Comparison of ENCODE assay signal across 18 mouse cellular contexts in genomic region chr4:23510873-23511272, GRCm38 (mm10).
DNase-seq lines count a peak whose midpoint lies in the region; ATAC-seq and TF ChIP-seq lines count a peak whose summit lies in the region.
"Had no signal": no experiment of that assay in that cellular context is flagged by ENCODE, and none has a peak within 500 bp of the region (broad histone marks: within the 10 kb centered on the region; RNA-seq: fewer than 3 reads in every experiment).

No protein-coding gene starts in this region.

- peak; percentile 26 for DNase-seq in hindbrain, embryonic 10.5 days (ENCODE audit: low spot score)
- no peak for DNase-seq in hindbrain, postnatal 0 days (ENCODE audit: low spot score)
- DNase-seq in neural tube, embryonic 10.5 days (ENCODE audit: extremely low spot score, low spot score), result no peak
- DNase-seq in adrenal gland, postnatal 10 days, result no peak
- DNase-seq: cerebellum, adult 18-20 months; cerebellum, postnatal 25 days; gastrocnemius, postnatal 14 days; heart, adult 11 months; kidney, adult 9 months; kidney, postnatal 14 days; lung, postnatal 4 days; thymus, adult 18-20 months had no signal

- no peak overlapping the region for H3K4me3 ChIP-seq in hindbrain, embryonic 10.5 days
- no peak overlapping the region for H3K4me3 ChIP-seq in hindbrain, postnatal 0 days (ENCODE audit: low read length)
- H3K4me3 ChIP-seq in neural tube, embryonic 12.5 days, result no peak overlapping the region
- no peak overlapping the region for H3K4me3 ChIP-seq in hindbrain, embryonic 13.5 days
- H3K4me3 ChIP-seq in intestine, postnatal 0 days (ENCODE audit: low read depth, low read length), result no peak overlapping the region
- H3K4me3 ChIP-seq: embryonic facial prominence, embryonic 10.5 days; intestine, embryonic 15.5 days had no signal

- peaks cover 16% of the 10 kb centered on the region for H3K4me1 ChIP-seq in hindbrain, embryonic 10.5 days (replicated peaks)
- H3K4me1 ChIP-seq in hindbrain, postnatal 0 days (ENCODE audit: insufficient read depth, low read length), result no peaks in the 10 kb centered on the region; the same call in 1 of the 2 replicates
- H3K4me1 ChIP-seq in neural tube, embryonic 12.5 days, result 0 out of 2 replicates have a peak, but pooled peaks cover 8% of the 10 kb centered on the region
- H3K4me1 ChIP-seq in hindbrain, embryonic 13.5 days (replicated peaks), result peaks cover 5% of the 10 kb centered on the region
- no peaks in the 10 kb centered on the region for H3K4me1 ChIP-seq in intestine, postnatal 0 days (replicated peaks; ENCODE audit: control insufficient read depth, insufficient read depth, low read length)
- H3K4me1 ChIP-seq: embryonic facial prominence, embryonic 10.5 days; intestine, embryonic 15.5 days had no signal

- 33% methylated on average over 4 of the region's 4 CpGs for WGBS in hindbrain, embryonic 10.5 days
- 26% methylated on average over 4 of the region's 4 CpGs for WGBS in hindbrain, postnatal 0 days
- WGBS in neural tube, embryonic 12.5 days, result 21% methylated on average over 4 of the region's 4 CpGs
- WGBS in hindbrain, embryonic 13.5 days, result 20% methylated on average over 4 of the region's 4 CpGs
- WGBS in intestine, postnatal 0 days, result 58% methylated on average over 4 of the region's 4 CpGs

- 0 out of 2 replicates have a peak overlapping the region, but pooled peaks have one; percentile 16 for H3K27ac ChIP-seq in hindbrain, embryonic 10.5 days
- no peak overlapping the region for H3K27ac ChIP-seq in hindbrain, postnatal 0 days
- no peak overlapping the region for H3K27ac ChIP-seq in neural tube, embryonic 12.5 days
- H3K27ac ChIP-seq in hindbrain, embryonic 13.5 days, result no peak overlapping the region
- no peak overlapping the region for H3K27ac ChIP-seq in intestine, postnatal 0 days (ENCODE audit: low read depth, low read length)
- H3K27ac ChIP-seq: embryonic facial prominence, embryonic 10.5 days; intestine, embryonic 15.5 days had no signal

- H3K27me3 ChIP-seq in hindbrain, embryonic 10.5 days (ENCODE audit: insufficient read depth, poor library complexity, severe bottlenecking), result no peaks in the 10 kb centered on the region
- H3K27me3 ChIP-seq in hindbrain, postnatal 0 days (ENCODE audit: insufficient read depth, low read length), result no peaks in the 10 kb centered on the region
- H3K27me3 ChIP-seq in neural tube, embryonic 12.5 days (replicated peaks), result no peaks in the 10 kb centered on the region
- H3K27me3 ChIP-seq in hindbrain, embryonic 13.5 days, result no peaks in the 10 kb centered on the region
- H3K27me3 ChIP-seq in intestine, postnatal 0 days (replicated peaks; ENCODE audit: control insufficient read depth, insufficient read depth, low read length), result no peaks in the 10 kb centered on the region
- H3K27me3 ChIP-seq: intestine, embryonic 15.5 days had no signal

- no peak overlapping the region for H3K4me2 ChIP-seq in hindbrain, postnatal 0 days (ENCODE audit: low read depth, low read length)
- H3K4me2 ChIP-seq in neural tube, embryonic 12.5 days (replicated peaks), result no peak overlapping the region
- no peak overlapping the region for H3K4me2 ChIP-seq in hindbrain, embryonic 13.5 days
- H3K4me2 ChIP-seq in intestine, postnatal 0 days (replicated peaks; ENCODE audit: low read depth), result no peak overlapping the region
- H3K4me2 ChIP-seq: heart, embryonic 11.5 days; intestine, embryonic 15.5 days had no signal

- no peak overlapping the region for H3K9ac ChIP-seq in hindbrain, postnatal 0 days (replicated peaks; ENCODE audit: low read length)
- no peak overlapping the region for H3K9ac ChIP-seq in neural tube, embryonic 12.5 days
- no peak overlapping the region for H3K9ac ChIP-seq in hindbrain, embryonic 13.5 days
- no peak overlapping the region for H3K9ac ChIP-seq in intestine, postnatal 0 days (ENCODE audit: low read depth, low read length)
- H3K9ac ChIP-seq: intestine, embryonic 15.5 days had no signal

- no peaks in the 10 kb centered on the region for H3K36me3 ChIP-seq in hindbrain, embryonic 10.5 days
- no peaks in the 10 kb centered on the region for H3K36me3 ChIP-seq in hindbrain, postnatal 0 days (ENCODE audit: insufficient read depth, low read length)
- no peaks in the 10 kb centered on the region for H3K36me3 ChIP-seq in neural tube, embryonic 12.5 days
- H3K36me3 ChIP-seq in hindbrain, embryonic 13.5 days, result no peaks in the 10 kb centered on the region
- H3K36me3 ChIP-seq in intestine, postnatal 0 days (ENCODE audit: control insufficient read depth, insufficient read depth), result no peaks in the 10 kb centered on the region
- H3K36me3 ChIP-seq: embryonic facial prominence, embryonic 10.5 days; intestine, embryonic 15.5 days had no signal

- no peak for ATAC-seq in hindbrain, postnatal 0 days
- ATAC-seq in neural tube, embryonic 12.5 days (ENCODE audit: low FRiP score, low read depth), result 0 out of 2 replicates have a peak, but pooled peaks have one; percentile 39
- ATAC-seq in hindbrain, embryonic 13.5 days (ENCODE audit: low FRiP score), result 0 out of 2 replicates have a peak, but pooled peaks have one; percentile 29
- no peak for ATAC-seq in intestine, postnatal 0 days
- ATAC-seq: intestine, embryonic 15.5 days had no signal

- H3K9me3 ChIP-seq in hindbrain, embryonic 10.5 days, result no peaks in the 10 kb centered on the region
- no peaks in the 10 kb centered on the region for H3K9me3 ChIP-seq in hindbrain, postnatal 0 days (ENCODE audit: low read length)
- no peaks in the 10 kb centered on the region for H3K9me3 ChIP-seq in neural tube, embryonic 12.5 days
- H3K9me3 ChIP-seq in hindbrain, embryonic 13.5 days, result no peaks in the 10 kb centered on the region
- H3K9me3 ChIP-seq in intestine, postnatal 0 days (ENCODE audit: control insufficient read depth), result no peaks in the 10 kb centered on the region
- H3K9me3 ChIP-seq: embryonic facial prominence, embryonic 10.5 days; intestine, embryonic 15.5 days had no signal

- no peak for TF ChIP-seq CTCF in hindbrain, postnatal 0 days (IDR thresholded peaks at IDR 0.05; ENCODE audit: low read depth)
- TF ChIP-seq CTCF in intestine, postnatal 0 days (IDR thresholded peaks at IDR 0.05; ENCODE audit: low read depth), result no peak

Comparison
In these comparisons a context has a peak if more than half of its experiments do, and no peak if none do; other contexts are left out.
1. ATAC-seq: peak in neural tube, embryonic 12.5 days (single experiment) and hindbrain, embryonic 13.5 days (single experiment); none in hindbrain, postnatal 0 days (single experiment) and intestine, postnatal 0 days (single experiment).